Mouse (Mus musculus) lung, postnatal 0 days (tissue): ENCODE data around the gene Bach2. TPM values are rescaled to one million over a fixed set of nuclear protein-coding genes. Genes with fewer than 3 reads are reported as not detected.
A peak's percentile ranks its signal among the peaks of the same experiment; 100 is the strongest.

ENCODE experiments used
- ATAC-seq: fragments of 200-750 bp; cut with Nextera tagmentation; 2 replicates; pipeline ENCODE4 v1.8.0; 2017; ENCODE audit warnings: moderate library complexity
- DNase-seq: peaks from one replicate; pipeline ENCODE4 v3.0.0-alpha.2; 2016; ENCODE audit warnings: low spot score
- H3K27ac ChIP-seq: fragments of 300-500 bp; sonication (generic); 2 replicates; pipeline ENCODE4 v1.5.1; 2014; ENCODE audit warnings: antibody characterized with exemption, mild to moderate bottlenecking, low read length, mixed read lengths
- H3K27me3 ChIP-seq: fragments of 300-500 bp; sonication (generic); replicated peaks from 2 replicates; pipeline ENCODE4 v1.6.1; 2014; ENCODE audit warnings: low read length, mixed read lengths; ENCODE audit not compliant: insufficient read depth
- H3K36me3 ChIP-seq: fragments of 300-500 bp; sonication (generic); 2 replicates; pipeline ENCODE4 v1.6.1; 2014; ENCODE audit warnings: low read length, mixed read lengths; ENCODE audit not compliant: insufficient read depth
- H3K4me1 ChIP-seq: fragments of 300-500 bp; sonication (generic); 2 replicates; pipeline ENCODE4 v1.6.1; 2014; ENCODE audit warnings: antibody characterized with exemption, low read depth, low read length, mixed read lengths; ENCODE audit not compliant: insufficient read depth
- H3K4me2 ChIP-seq: fragments of 300-500 bp; sonication (generic); replicated peaks from 2 replicates; pipeline ENCODE4 v1.6.1; 2014; ENCODE audit warnings: low read depth, mild to moderate bottlenecking, low read length, moderate library complexity, mixed read lengths
- H3K4me3 ChIP-seq: fragments of 300-500 bp; sonication (generic); 2 replicates; pipeline ENCODE4 v1.5.1; 2014; ENCODE audit warnings: low read depth, low read length
- H3K9ac ChIP-seq: fragments of 300-500 bp; sonication (generic); replicated peaks from 2 replicates; pipeline ENCODE4 v1.6.1; 2014; ENCODE audit warnings: low read depth, mild to moderate bottlenecking
- H3K9me3 ChIP-seq: fragments of 300-500 bp; sonication (generic); 2 replicates; pipeline ENCODE4 v1.6.1; 2016; ENCODE audit warnings: low read length, mixed read lengths
- CTCF ChIP-seq: IDR thresholded peaks from 2 replicates; pipeline ENCODE4 v1.5.1; 2016; ENCODE audit warnings: antibody characterized with exemption, mild to moderate bottlenecking
- EP300 ChIP-seq: IDR thresholded peaks from 2 replicates; pipeline ENCODE4 v1.6.1; 2016; ENCODE audit warnings: antibody characterized with exemption, mild to moderate bottlenecking, control low read depth
- whole genome bisulfite sequencing: fragments of 180-500 bp; shearing (Covaris S2); extraction: QIAGEN DNeasy Blood & Tissue Kit; methylation state at CpG from one replicate; pipeline ENCODE4 v1.1.7; 2014; 5-methylcytosine and 5-hydroxymethylcytosine counted together
- polyA plus RNA-seq: library from polyadenylated mRNA; unstranded; fragments of >200 nt; fragmentation: Nextera tagmentation; extraction: Ambion mirVana; gene quantifications from 2 replicates; pipeline ENCODE4 v1.2.1, GENCODE M21; 2015

The Bach2 gene
- polyA plus RNA-seq, 1 experiment from 2014 or later: 8.8 TPM

DNA sequence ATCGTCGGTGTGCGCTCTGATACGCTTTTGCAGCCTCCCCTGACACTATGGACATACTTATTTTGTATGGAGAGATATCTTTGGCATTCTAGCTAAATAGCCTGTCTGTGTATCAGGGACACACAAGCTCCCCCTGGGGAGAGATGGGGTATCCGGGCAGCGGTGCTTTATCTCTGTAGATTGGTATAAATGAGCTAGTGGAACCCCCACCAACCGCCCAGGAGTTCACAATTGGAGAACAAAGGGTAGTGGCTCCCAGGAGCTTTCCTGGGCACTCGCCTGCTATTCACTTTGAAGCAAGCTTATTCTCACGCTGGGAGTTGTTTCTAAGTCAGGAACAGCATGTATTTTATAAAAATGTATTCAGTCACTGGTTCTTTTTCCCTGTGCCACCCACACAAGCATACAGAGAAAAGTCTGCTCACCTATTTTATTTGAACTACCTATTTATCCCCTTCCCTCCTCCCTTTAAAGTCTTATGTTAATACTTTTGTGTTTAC, 291.9 kb downstream of the Bach2 start:
- H3K4me2 ChIP-seq: no peak overlapping the region; the same call in 1 of the 2 replicates
- no peak overlapping the region for H3K27ac ChIP-seq
- TF ChIP-seq CTCF: no peak
- no peak for TF ChIP-seq EP300
- no peaks in the 10 kb centered on the region for H3K9me3 ChIP-seq
- WGBS: 65% methylated on average over 9 of the region's 9 CpGs
- no peak for ATAC-seq
- no peak for DNase-seq
- H3K9ac ChIP-seq: no peak overlapping the region
- H3K4me3 ChIP-seq: no peak overlapping the region
- H3K36me3 ChIP-seq: no peaks in the 10 kb centered on the region
- H3K27me3 ChIP-seq: no peaks in the 10 kb centered on the region
- H3K4me1 ChIP-seq: 0 out of 2 replicates have a peak, but pooled peaks cover 6% of the 10 kb centered on the region

DNA sequence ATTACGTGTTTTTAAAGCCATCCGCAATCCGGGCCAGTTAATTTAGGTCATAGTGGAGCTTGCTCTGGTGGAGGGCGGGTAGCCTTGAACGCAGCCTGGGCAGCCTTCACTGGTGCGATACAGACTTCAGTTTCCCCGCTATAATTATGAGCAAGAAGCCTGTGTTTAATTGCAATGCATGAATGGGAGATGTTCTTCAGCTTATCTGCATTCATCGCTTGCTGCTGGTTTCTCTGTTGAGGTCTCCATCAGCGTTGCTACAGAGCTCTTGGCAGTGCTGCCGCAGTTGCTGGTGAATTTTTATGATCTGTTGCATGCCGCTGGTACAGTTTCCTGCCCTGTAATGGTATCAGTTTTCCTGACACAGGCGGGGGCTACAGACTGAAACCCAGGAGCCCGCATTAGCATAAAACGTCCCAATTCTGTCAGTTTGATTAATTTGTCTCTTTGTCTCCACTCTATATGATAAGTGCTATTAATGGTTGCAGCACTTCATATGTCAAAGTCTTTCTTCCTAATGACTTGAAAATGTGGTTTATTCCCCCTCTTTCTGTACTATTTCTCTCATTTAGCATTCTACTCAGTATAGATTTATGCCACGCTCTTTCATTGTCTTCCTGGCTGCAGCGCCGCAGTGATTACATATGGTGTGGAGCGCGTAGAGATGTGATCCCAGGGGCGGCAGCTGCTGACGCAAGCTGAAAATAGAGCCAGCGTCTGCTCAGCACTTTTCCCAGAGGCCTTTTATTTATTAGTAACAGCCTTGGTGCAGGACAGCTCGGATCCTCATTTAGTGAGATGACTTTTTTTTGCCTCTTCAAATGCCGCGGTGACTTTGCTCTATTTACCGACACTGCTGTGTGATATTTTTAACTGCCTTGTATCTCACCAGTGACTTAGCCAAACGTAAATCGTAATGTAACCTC, 292.6 kb downstream of the Bach2 start:
- ATAC-seq (peak; percentile 57), DNase-seq (peak; percentile 70)

DNA sequence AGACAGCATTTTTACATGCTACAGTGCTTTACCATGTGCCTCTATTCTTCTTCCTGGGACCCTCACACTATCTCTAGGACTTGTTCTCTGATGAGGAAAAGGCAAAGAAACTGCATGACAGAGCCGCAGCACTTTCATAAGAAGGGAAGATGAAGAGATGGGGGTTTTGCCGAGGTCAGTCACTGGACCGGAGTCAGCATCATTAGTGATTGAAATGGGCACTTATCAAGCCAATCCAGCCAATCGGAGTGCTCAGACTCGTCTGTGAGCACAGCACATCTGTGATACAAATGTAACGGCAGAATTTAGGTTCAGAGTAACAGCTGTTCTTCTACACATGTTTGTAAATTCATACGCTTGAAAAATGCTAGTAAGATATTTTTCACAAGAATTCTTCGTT, 293.5 kb downstream of the Bach2 start:
- no peaks in the 10 kb centered on the region for H3K9me3 ChIP-seq
- WGBS: 56% methylated on average over 8 of the region's 8 CpGs
- H3K4me1 ChIP-seq: 0 out of 2 replicates have a peak, but pooled peaks cover 6% of the 10 kb centered on the region
- ATAC-seq (no peak), DNase-seq (no peak)
- TF ChIP-seq CTCF: no peak
- TF ChIP-seq EP300: no peak
- no peaks in the 10 kb centered on the region for H3K27me3 ChIP-seq
- no peak overlapping the region for H3K27ac ChIP-seq
- H3K4me3 ChIP-seq: no peak overlapping the region
- H3K9ac ChIP-seq: no peak overlapping the region
- no peaks in the 10 kb centered on the region for H3K36me3 ChIP-seq
- H3K4me2 ChIP-seq: no peak overlapping the region

More for the DNA sequence above, 292.6 kb downstream of the Bach2 start:
- TF ChIP-seq EP300: no peak
- no peak for TF ChIP-seq CTCF
- H3K4me2 ChIP-seq: peak overlapping the region; percentile 45
- H3K27ac ChIP-seq: no peak overlapping the region
- 0 out of 2 replicates have a peak, but pooled peaks cover 6% of the 10 kb centered on the region for H3K4me1 ChIP-seq
- no peak overlapping the region for H3K4me3 ChIP-seq
- H3K9me3 ChIP-seq: no peaks in the 10 kb centered on the region
- 36% methylated on average over 28 of the region's 28 CpGs for WGBS
- H3K9ac ChIP-seq: no peak overlapping the region
- H3K27me3 ChIP-seq: no peaks in the 10 kb centered on the region
- no peaks in the 10 kb centered on the region for H3K36me3 ChIP-seq

DNA sequence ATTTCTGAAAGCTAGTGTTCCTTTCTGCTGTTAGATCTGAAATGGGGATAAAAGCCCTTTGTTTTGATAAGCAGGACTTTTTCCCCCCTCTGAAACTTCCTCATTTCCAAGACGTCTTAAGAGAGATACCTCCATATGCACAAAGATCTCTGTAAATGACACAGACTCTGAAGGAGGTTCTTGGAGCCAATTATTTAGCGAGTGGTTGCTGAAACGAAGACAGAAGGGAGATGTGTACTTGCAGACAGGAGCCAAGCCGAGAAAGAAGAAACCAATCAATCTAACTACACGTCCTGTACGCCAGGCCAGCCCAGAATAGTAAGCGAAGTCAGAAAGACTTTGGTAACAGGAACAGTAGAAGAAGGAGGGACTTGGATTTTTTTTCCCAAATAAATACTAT, 295.1 kb downstream of the Bach2 start:
- Histone ChIP-seq H3K4me1 (peaks cover 9% of the 10 kb centered on the region; the same call in 1 of the 2 replicates), H3K36me3 (no peaks in the 10 kb centered on the region), H3K27me3 (no peaks in the 10 kb centered on the region), H3K4me2 (no peak overlapping the region), H3K4me3 (no peak overlapping the region), H3K9me3 (no peaks in the 10 kb centered on the region), H3K9ac (no peak overlapping the region), H3K27ac (no peak overlapping the region)
- DNase-seq (peak; percentile 5), ATAC-seq (no peak)
- 55% methylated on average over 7 of the region's 7 CpGs for WGBS
- TF ChIP-seq CTCF (no peak), EP300 (no peak)

DNA sequence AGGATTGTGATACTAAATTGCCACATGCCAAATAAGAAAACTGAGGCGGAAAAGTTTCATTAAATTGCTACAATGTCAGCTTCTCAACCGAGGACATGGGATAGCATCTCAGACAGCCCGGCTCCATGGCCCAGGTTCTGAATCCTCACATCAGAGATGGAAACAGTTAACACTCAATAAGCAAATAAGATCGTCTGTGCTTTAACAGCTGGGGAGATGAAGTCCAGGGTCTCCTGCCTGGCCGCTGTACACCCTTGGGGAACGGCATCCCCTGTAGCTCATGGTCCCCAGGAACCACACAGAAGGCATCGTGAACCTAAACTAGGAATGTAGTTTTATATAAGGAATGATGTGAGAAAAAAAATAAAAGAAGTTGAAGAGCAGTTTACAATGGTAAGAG, 297.0 kb downstream of the Bach2 start:
- Histone ChIP-seq H3K4me2 (no peak overlapping the region), H3K9me3 (no peaks in the 10 kb centered on the region), H3K36me3 (no peaks in the 10 kb centered on the region), H3K4me1 (peaks cover 8% of the 10 kb centered on the region; the same call in 1 of the 2 replicates), H3K27ac (no peak overlapping the region), H3K4me3 (no peak overlapping the region), H3K9ac (no peak overlapping the region), H3K27me3 (no peaks in the 10 kb centered on the region)
- DNase-seq (no peak), ATAC-seq (no peak)
- 85% methylated on average over 7 of the region's 7 CpGs for WGBS
- no peak for TF ChIP-seq CTCF
- TF ChIP-seq EP300: no peak

DNA sequence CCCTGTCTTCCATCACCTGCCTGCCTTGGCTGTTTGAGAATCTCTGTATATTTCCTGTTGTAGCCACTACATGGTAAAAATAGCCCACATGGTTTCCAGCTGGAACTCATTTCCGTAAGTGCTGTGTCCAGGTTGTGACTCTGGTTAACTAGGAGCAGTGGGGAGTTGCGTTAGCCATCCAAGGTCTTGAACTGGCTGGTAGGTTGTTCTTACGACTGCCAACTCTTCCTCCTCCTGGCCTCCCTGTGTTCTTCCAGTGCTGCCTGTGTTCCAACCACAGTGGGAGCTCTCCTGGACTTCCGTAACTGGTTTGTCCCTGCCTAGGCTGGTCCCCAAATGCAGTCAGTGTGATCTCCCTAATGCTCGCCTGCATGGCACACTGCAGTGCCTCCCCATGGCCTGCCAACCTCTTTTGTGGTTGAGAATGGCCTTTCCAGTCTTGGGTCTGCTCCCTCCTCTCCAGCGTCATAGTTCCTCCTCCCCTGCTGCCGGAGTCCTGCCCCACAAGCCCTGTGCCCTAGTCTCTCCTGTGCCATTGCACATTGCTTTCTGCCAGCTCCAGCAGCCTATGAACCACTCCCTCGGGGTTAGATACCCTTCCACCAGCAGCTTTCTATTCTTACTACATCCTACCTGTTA, 298.4 kb downstream of the Bach2 start:
- ATAC-seq: 0 out of 2 replicates have a peak, but pooled peaks have one; percentile 39

More for the DNA sequence above, 298.4 kb downstream of the Bach2 start:
- Histone ChIP-seq H3K9me3 (no peaks in the 10 kb centered on the region), H3K27ac (no peak overlapping the region), H3K27me3 (no peaks in the 10 kb centered on the region), H3K4me1 (peaks cover 3% of the 10 kb centered on the region; the same call in 1 of the 2 replicates), H3K4me2 (no peak overlapping the region), H3K9ac (no peak overlapping the region), H3K36me3 (no peaks in the 10 kb centered on the region), H3K4me3 (no peak overlapping the region)
- 70% methylated on average over 8 of the region's 8 CpGs for WGBS
- DNase-seq: peak; percentile 27
- TF ChIP-seq EP300: no peak
- TF ChIP-seq CTCF: peak; percentile 21; the same call in 1 of the 2 replicates
